Comparison of ENCODE assay signal across 10 mouse cellular contexts in the genomic region with DNA sequence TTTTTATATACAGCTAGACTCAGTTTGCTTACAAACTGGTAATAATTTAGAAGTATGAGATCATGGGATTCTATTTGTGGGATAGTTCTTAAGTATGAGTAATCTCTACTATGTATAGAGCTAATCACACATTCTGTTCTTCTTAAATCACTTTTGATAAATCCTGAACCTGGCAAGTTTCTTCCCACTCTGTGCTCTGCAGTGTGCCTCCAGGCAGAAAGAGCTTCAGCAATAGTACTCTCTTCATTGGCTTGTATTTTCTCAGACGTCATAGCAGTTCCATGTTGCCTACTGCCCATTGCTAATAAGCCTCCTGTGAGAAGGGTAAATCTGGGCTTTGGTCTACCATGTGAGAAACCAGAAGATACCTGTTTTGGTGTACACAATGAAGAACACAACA.
"Had no signal": no experiment of that assay in that cellular context is flagged by ENCODE, and none has a peak within 500 bp of the region (broad histone marks: within the 10 kb centered on the region; RNA-seq: fewer than 3 reads in every experiment).

No protein-coding gene starts in this region.

- DNase-seq: lung, adult 2 months; lung, postnatal 14 days; lung, postnatal 36 days; right cerebral cortex, postnatal 14 days; thymus, adult 18-20 months; thymus, postnatal 14 days; thymus, postnatal 36 days had no signal

- ATAC-seq: lung, postnatal 0 days; midbrain, embryonic 13.5 days; midbrain, embryonic 15.5 days had no signal
